Mouse (Mus musculus) small intestine, adult 2 months (tissue): ENCODE measurements around the gene Hsp90ab1.

Experiments
- CTCF ChIP-seq: fragments of 200-500 bp; IDR thresholded peaks from 2 replicates; pipeline ENCODE4 v1.5.1; 2012; ENCODE audit warnings: low read depth, mild to moderate bottlenecking, control low read depth, inconsistent platforms, low read length, moderate library complexity, mixed read lengths; ENCODE audit not compliant: insufficient replicate concordance, insufficient read length; ENCODE audit errors: extremely low read depth
- POLR2A ChIP-seq: fragments of 200-500 bp; IDR thresholded peaks from 2 replicates; pipeline ENCODE4 v1.6.1; 2012; ENCODE audit warnings: low read depth, mild to moderate bottlenecking, control low read depth, inconsistent platforms, low read length, moderate library complexity

DNA sequence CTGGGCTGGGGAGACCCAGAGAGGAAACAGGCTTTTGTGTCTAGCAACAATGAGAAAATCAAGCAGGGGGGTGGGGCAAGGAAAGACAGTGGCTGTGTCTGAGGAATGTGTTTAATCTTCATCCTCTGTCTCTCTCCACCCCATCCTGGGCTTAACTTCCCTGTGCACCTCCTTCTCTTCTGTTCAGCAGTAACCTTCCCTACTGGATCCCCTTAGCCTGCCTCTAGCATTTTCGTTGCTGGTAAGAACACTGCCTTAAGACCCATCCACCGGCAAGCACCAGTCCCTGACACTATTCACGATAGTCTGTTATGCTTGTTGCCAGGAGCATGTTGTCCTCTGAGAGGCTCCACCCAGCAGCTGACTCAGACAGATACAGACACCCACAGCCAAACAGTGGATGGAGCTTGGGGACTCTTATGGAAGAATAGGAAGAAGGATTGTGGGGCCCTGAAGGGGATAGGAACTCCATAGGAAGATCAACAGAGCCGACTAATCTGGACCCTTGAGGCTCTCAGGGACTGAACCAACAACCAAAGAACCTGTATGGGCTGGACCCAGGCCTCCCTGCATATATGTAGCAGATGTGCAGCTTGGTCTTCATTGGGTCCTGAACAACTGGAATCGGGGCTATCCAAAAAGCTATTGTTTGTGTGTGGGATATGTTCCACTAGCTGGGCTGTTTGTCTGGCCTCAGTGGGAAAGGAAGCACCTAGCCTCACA, 37.2 kb upstream of the Hsp90ab1 start:
- TF ChIP-seq CTCF (no peak), POLR2A (no peak)
